Mouse (Mus musculus): ENCODE data around the gene Abi3bp. TPM values are rescaled to one million over a fixed set of nuclear protein-coding genes. Genes with fewer than 3 reads are reported as not detected.

Gene Abi3bp
- total RNA-seq (2021): 10 to 100 TPM in 1 of 2 experiments, 1 to 10 TPM in 1; 9.7 to 10.1 TPM

DNA sequence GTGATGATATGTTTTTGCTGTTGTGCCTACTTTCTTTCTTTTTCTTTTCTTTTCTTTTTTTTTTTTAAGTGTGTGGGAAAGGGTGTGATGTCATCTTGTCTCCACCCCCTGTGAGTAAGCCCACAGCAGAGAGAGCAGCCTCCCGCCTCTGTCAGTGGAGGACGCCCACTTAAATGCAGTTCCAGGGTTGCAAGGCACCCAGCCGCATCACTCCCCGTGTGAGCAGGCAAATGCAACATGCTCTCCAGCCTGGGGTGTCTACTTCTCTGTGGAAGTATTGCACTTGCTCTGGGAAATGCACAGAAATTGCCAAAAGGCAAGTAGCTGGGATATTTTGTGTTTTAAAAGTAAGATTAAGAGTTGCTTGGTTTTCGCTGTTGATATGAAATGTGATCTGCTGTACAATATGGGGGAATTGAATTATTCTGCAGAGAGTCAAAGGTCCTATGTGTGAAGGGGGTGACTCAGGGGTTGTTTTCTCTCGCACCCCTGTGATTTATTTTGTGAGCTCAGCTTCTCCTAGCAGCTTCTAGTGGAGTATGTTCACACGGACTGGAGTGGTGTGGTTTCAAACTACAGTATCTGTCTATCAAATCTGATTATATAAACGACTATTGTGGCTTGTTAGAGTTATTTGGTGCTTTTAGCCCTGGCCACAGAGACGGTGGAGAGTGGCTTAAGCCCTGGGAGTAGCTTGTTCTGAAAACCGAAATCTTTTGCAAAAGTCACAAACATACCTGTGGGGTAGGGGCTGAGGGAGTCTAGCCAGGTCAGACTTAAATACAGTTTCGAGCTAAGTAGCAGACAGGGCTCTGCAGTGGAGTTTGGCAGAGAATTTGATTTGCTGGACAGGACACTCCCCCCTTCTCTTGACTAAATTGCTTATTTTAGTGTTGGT lies at the start of gene Abi3bp:
TSS of gene Abi3bp (plus strand) at position 202 of the 898 bp plus-strand sequence.
- DNase-seq: peak; percentile 59 to 62
- intact Hi-C loops (cut with DNase I): no loop called here

DNA sequence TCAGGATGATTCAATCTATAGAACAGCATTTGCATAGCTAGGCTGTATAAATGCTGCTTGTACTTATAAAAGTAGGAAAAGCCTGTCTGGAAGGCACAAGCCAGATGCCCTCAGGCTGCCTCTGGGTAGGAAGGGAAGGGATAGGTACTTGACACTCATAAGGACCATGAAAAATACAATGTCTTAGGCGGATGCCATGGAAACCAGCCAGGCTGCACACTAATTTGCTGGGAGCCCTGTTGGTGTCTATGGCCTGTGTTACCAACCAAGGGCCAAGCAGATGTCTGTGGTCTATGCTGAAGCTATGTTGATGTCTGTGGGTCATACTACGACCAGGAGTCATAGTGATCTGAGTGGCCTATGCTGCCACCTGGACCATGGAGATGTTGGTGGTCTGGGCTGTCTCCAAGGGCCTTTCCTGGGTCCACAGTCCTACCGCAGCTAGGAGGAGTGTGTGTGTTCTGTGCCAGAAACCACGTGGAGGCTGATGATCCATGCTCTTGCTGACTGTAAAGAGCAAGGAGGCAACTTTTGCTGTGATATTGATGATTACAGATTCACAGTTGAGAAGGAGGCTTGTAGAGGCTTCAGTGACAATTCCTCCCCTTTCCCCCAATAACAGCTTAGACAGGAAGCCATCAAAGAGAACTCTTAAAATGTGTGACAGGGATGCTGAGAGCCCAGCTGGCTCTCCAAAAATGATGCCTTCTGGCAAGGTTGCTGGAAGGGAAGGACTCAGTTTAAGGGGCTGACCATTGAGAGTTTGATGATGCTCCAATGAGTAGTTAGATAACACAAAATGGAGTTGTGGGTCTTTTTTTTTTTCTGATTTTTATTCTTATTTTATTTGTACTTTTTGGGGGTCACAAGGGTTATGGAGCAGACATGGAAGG lies 42.1 kb upstream of the Abi3bp start:
- intact Hi-C loops (cut with DNase I): no loop called here
- DNase-seq: no peak

DNA sequence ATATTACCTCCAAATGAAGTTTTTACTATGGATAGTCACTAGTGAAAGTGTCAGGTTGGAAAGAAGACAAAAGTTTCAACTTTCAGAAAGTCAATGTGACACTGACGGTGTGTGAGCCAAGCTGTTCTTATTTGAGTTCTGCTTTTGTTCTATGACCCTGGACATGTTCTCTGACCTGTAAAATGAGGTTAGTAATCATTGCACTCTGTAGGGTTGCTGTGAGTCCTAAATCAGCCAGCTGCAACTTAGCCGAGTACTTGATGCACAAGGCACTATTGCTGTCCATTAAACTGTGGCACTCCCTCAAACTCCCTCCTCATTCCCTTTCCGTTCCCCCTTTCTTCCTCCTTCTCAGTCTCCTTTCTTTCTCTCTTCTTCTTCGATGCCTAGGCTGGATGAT lies 37.4 kb upstream of the Abi3bp start:
- intact Hi-C loops (cut with DNase I): no loop called here
- DNase-seq: no peak

DNA sequence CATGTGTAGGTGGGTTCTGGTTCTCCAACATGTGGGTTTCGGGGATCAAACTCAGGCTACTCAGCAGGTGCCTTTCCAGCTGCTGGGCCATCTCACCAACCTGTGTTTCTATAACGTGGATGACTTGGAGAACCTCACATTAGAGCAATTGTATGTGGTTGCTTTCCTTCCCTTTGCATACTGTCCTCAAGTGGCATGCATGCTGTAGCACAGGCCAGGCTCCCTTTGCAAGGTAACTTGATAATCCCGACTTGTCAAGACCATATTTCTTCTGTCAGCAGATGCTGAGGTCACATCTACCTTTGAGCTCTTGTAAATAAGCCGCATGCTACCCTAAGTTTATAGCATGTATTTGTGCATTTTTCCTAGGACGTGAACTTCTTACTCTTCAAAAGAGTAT lies 36.6 kb upstream of the Abi3bp start:
- intact Hi-C loops (cut with DNase I): no loop called here
- no peak for DNase-seq

DNA sequence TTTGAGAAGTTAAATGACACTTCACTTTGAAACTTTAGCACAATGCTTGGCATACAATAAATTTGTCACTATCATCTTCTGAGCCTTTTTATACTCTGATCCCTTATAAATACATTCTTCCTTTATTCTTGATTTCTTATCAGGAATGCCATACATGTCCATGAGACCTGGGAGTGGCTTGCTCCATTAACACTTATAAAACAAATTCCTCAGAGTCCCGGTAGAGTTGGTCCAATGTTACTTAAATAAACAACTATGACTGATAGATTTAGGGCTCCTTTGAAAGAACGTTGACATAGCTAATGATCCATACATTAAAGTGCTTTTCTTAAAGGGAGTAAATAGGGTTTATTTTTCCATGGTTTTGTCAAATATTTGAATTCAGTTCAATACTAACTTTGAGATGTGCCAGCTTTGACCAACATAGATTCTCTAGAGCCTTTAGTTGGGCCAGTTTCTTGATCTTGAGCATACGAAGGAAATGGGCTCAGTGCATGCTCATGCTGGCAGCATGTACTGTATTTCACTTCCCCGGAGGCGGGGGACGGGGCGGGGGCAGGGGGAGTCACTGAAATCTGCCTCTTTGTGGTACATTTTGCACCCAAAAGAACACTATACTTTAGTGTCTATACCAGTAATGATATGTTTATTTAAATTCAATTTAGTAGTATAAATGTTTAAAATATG lies 35.9 kb upstream of the Abi3bp start:
- intact Hi-C loops (cut with DNase I): no loop called here
- DNase-seq: no peak

DNA sequence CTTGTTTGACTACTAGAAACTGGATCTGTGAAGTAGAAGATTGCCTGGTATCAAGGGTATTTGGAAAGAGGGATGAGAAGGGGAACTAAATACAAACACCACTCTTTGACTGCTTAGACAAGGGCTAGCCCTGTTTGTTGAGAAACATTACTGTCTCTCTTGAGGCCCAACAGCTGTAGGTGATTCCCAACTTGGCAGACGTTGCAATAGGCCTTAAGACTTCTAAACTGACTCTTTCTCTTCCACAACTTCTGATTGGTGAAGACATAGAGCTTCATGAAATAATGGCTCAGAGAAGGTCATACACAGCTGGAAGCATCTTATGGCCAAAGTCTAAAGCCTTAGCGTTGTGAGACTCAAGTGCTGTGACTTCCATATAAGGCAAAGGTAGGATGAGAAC lies 26.2 kb upstream of the Abi3bp start:
- intact Hi-C loops (cut with DNase I): no loop called here
- DNase-seq: peak in 1 of 2 experiments; percentile 5

DNA sequence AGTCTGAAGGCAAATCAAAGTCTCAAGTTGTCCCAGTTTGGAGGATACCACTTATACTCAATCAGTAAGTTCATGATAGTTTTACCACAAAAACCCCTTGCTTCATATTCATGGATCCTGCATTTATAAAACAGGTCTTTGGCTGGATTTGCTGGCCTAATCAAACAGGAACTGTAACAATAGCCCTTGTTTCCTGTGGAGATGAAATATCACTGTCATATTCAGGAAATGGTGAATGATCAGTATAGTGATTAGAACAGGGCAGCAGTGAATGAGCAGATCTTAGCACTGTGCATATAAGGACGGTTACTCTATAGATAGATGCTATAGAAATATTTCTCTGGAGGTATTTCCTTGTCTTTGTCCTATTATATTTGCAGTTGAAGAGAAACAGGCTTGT lies 25.8 kb upstream of the Abi3bp start:
- DNase-seq: no peak
- intact Hi-C loops (cut with DNase I): no loop called here

DNA sequence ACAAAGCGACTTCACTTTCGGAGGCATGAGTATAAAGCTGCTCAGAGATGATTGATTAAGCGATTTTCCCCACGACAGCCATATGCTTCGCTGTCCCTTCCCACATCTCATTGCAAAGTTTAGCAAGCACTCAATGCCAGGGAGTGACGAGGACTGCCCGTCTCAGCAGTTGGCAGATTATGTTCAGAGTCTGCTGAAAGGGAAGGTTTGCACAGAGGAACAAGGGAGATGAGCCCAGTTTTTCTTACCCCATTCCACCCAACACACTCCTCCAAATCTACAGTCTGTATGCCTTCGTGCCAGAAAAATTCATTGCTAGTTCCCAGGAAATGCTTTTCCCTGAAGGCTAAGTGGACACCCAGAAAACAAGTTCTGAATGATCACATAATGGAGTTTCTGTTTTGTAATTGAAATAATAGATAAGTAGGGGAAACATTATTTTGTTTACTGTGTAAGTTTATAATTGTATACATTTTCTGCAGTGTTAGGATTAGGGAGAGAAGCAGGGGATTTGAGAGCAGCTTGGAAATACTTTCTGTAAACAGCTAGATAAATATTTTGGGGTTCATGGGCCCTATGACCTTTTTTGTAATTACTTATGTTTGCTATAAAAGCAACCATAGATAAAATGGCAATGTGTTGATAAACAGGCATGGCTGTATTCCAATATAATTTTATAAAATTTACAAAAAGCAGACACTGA lies 19.5 kb upstream of the Abi3bp start:
- no peak for DNase-seq
- intact Hi-C loops (cut with DNase I): no loop called here

DNA sequence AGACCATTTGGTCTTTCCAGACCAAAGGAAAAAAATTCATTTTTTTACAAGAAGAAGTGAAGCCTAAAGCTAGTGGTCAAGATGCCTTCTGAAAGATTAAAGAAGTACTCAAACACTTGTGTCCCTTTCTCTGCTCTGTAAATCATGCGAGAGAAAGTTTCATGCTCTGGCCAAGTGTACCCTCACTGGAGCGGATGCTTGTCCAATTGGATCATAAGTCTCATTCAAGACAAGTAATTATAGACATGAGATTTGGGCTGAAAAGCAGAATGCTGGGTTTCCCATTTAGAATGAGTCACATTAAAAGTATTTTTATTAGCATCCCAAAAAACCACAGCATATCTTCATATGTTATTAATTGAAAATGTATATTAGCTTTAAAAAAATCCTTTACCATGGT lies 4.5 kb upstream of the Abi3bp start:
- no peak for DNase-seq
- intact Hi-C loops (cut with DNase I): no loop called here

DNA sequence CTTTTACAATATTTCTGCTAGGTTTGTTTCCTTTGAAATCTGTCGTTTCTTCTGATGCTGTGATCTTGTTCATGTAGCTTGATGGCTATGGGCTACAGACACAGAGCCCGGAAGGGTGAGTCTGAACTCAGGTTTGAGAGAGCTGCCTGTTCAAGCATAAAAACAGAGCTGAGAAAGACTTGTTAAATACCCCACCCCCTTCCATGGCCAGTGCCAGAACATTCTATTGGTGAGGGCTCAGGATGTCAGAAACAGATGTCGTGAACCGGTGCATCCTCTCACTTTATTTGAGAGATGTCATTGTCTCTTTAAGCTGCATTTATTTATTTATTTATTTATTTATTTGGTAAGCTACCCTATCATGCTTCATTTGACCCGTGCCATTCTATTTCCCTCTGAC lies 2.0 kb upstream of the Abi3bp start:
- intact Hi-C loops (cut with DNase I): no loop called here
- no peak for DNase-seq

DNA sequence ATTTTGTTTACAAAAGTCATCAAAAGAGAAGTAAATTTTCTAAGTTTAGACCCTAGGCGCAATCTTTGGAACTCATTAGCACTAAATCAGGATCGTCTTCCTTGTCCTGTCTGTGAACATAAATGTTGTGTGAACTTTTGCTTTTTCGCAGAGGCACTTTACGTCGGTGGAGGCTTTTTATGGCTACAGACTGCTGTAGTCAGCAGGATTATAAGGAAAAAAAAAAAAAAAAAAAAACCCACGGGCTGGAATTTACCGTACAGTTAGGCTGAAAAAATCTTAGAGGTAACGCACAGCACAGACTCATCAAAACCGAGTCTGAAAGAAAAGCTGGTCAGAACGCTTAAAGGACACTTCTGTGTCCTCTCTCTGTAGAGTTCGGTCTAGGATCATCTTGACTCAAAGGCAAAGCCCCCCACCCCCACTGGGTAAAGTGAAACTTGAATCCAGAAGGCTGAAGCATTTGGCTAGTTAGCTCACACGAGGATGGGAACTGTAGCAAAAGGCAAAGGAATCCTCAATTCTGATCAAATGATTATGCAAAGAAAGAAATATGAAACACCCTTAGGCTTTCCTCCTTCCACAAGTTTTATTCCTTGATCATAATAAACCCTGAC lies 1.0 kb downstream of the Abi3bp start:
- intact Hi-C loops (cut with DNase I): no loop called here
- peak; percentile 23 to 46 for DNase-seq

DNA sequence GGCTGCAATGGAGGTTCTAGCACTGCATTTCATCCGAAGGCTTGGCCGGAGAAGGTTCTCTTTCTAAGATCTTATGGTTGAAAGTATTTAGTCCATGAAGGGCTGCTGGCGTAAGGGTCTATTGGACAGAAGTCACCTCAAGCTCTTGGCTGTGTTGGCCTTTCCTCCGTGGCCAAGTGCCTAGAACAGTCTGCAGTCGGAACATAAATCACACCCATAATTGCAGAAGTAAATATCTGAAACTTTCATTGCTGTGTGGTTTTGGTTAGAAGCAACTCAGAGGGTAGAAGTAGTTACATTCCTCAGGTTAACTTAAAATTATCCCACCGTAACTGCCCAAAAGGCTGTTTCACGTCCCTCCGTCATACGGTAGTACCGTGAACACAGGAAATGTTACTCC lies 5.8 kb downstream of the Abi3bp start:
- intact Hi-C loops (cut with DNase I): no loop called here
- DNase-seq: no peak

DNA sequence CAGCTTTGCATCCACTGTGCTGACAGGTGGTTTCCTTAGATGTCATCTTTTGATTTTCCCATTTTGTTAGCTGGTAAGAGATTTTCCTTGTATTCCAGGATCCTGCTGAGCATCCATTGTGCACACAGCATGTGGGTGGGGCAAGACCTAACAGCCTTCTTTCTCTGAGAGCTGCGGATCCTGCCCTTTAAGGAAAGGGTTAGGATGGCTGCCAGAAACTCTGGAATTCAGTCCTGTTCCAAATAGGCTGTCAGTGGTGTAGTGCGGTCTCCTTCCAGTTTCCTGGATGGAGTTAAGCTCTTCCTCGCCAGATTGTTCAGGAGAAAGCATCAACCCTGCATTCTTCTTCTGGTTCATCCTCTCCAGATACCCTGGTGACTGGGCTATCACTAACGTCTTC lies 8.8 kb downstream of the Abi3bp start:
- DNase-seq: peak; percentile 80 to 84
- intact Hi-C loops (cut with DNase I): no loop called here

DNA sequence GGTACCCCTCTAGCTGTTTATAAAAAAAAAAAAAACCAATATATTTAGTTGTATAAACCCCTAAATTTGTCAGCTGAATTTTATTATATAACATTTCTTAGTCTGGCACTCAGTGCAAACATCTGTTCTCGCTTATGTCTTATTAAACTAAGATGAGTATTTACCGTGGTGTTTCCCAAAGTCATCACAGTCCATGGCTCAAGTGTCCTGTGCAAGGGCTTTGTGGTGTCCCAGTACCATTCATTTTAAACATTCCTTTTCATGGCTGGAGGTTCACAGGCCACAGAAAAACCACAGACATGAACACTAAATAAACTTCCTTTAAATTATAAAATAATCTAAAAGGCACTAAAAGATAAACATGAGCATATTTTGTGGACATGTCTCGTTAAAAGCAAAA lies 13.2 kb downstream of the Abi3bp start:
- no peak for DNase-seq
- intact Hi-C loops (cut with DNase I): no loop called here

DNA sequence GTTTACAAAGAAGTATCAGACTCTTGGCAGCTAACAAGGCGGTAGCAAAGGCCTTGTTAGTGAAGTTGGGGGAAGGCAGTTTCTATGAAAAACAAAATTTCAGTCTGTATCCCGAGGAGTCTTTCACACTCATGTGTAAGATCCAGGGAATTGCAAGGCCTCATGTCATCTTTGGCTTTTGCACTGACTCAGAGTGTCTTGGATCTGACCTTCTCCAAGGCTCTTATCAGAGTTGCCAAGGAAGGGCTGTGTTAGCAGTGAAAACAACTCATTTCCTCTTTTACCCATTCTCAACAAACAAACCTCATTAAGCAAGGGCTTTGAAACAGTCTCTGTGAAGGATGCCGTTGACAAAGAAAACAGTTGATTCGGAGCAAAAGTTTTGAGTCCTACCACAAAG lies 17.6 kb downstream of the Abi3bp start:
- intact Hi-C loops (cut with DNase I): no loop called here
- peak in 1 of 2 experiments; percentile 14 for DNase-seq

DNA sequence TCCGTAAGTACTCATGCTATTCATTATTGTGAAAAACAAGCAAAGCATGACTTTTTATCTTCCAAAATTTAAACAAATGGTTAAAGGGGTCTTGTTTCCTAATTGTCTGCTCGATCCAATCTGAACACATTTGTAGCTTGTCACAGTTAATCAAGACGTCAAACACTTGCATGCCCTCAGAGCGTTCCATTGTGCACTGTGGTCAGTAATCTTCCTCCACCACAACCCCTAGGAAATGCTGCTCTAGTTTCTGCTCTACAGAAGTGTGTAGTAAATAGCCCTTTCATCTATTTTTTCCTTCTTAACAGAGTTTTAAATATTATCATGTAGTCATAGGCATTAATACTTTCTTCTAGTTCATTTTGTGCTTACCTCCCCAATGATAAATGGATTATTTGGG lies 19.1 kb downstream of the Abi3bp start:
- no peak for DNase-seq
- intact Hi-C loops (cut with DNase I): no loop called here

DNA sequence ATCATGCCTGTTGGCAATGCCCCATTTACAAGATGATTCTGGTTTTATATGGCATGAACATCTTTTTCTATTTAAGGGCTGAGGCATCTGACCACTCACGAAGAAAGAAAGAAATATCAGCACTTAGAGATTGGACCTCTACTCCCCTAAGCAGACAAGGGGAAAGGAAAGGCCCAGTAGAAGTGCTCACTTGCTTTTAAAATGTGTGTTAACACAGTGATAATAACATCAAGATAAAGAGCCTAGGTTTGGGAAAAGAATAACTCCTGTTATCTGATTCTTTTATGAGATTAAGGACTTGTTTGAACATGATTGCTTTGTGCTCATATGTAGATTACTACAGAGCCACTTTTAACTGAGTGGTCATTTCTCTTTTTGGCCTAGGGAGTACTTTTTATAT lies 21.0 kb downstream of the Abi3bp start:
- DNase-seq: no peak
- intact Hi-C loops (cut with DNase I): no loop called here

DNA sequence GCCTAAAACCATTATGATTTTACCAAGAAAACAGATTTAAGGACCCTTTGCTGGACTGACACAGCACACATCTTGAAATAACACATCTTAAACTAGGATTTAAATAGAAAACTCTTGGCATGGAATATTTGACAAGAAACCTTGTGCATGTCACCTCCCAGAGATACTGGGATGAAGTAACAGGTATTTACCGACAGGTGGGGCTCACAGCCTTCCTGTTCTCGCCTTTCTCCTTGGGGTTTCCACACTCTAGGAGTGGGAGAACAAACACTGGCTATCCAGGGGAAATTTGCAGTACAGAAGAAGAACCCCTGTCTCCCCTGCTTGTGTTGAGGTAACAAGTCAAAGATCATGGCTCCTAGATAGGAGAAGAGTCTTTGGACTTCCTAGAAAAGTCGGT lies 22.8 kb downstream of the Abi3bp start:
- no peak for DNase-seq
- intact Hi-C loops (cut with DNase I): loop anchor here (10.0 kb wide), 1 partner anchor 186 kb away; no protein-coding TSS in a partner anchor

DNA sequence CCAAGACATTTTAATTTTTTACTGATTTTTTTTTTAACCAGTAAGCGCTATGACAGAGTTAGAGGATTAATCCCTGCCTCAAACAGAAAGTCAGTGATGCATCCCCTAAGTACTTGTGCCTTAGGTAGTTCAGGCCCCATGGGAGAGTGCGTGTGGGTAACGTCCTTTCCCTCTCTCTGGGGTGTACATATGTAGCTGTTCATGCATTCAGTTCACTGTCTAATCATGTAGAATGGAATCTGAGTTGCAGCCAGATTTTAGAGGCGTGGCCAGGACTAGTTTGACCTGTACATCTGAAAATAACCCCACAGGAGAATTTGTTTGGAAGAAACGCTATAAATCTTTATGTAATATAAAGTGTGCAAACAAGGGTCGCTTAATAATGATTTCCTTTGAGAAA lies 23.4 kb downstream of the Abi3bp start:
- DNase-seq: peak in 1 of 2 experiments; percentile 14
- intact Hi-C loops (cut with DNase I): loop anchor here (10.0 kb wide), 1 partner anchor 186 kb away; no protein-coding TSS in a partner anchor

DNA sequence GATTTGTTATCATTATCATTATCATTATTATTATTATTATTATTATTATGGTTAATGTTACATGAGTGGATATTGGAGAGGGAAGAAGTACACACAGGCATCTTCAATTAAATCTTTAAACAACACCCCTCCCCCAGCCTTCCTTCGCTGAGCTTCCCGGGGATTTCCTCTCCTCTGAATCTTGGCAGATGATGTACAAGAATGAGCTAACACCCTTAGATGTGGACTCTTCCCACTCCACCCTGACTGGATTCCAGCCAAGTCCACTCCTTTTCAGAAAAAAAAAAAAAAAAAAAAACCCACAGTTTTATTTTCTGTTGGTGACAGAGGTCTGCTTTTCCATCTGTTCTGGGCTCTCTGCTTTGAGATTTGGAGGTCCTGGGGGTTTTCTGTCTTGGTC lies 23.8 kb downstream of the Abi3bp start:
- peak; percentile 60 to 68 for DNase-seq
- intact Hi-C loops (cut with DNase I): loop anchor here (10.0 kb wide), 1 partner anchor 187 kb away; no protein-coding TSS in a partner anchor

Measured in heart, postnatal 10 days (tissue).